ENCODE assay signal across 7 mouse cellular contexts in genomic region chr9:41934848-41935372, GRCm38 (mm10).
DNase-seq lines count a peak whose midpoint lies in the region; ATAC-seq and TF ChIP-seq lines count a peak whose summit lies in the region.

No protein-coding gene starts in this region.

- peak overlapping the region; percentile 68 for H3K4me2 ChIP-seq in lung, embryonic 14.5 days
- peak overlapping the region; percentile 83 for H3K4me2 ChIP-seq in forebrain, embryonic 15.5 days (replicated peaks)
- H3K4me2 ChIP-seq in limb, embryonic 12.5 days, result peak overlapping the region; percentile 64
- H3K4me2 ChIP-seq in stomach, embryonic 14.5 days (replicated peaks; ENCODE audit: low read depth, low read length), result peak overlapping the region; percentile 80

- 19% methylated on average over 10 of the region's 10 CpGs for WGBS in lung, embryonic 14.5 days
- WGBS in forebrain, embryonic 15.5 days, result 13% methylated on average over 10 of the region's 10 CpGs
- WGBS in limb, embryonic 12.5 days, result 14% methylated on average over 10 of the region's 10 CpGs
- WGBS in stomach, embryonic 14.5 days, result 21% methylated on average over 10 of the region's 10 CpGs

- peak overlapping the region; percentile 50 for H3K9ac ChIP-seq in lung, embryonic 14.5 days
- peak overlapping the region; percentile 71 for H3K9ac ChIP-seq in forebrain, embryonic 15.5 days (replicated peaks)
- peak overlapping the region; percentile 65 for H3K9ac ChIP-seq in limb, embryonic 12.5 days (replicated peaks)
- peak overlapping the region; percentile 46; the same call in 1 of the 2 replicates for H3K9ac ChIP-seq in stomach, embryonic 14.5 days (replicated peaks; ENCODE audit: low read depth, low read length)

- TF ChIP-seq CTCF in lung, embryonic 14.5 days (IDR thresholded peaks at IDR 0.05; ENCODE audit: low read depth), result no peak

- H3K36me3 ChIP-seq in lung, embryonic 14.5 days (ENCODE audit: insufficient read depth), result no peaks in the 10 kb centered on the region
- no peaks in the 10 kb centered on the region for H3K36me3 ChIP-seq in forebrain, embryonic 15.5 days
- no peaks in the 10 kb centered on the region for H3K36me3 ChIP-seq in limb, embryonic 12.5 days
- no peaks in the 10 kb centered on the region for H3K36me3 ChIP-seq in stomach, embryonic 14.5 days (ENCODE audit: control insufficient read depth, insufficient read depth, low read length)

- peak overlapping the region; percentile 95 for H3K27ac ChIP-seq in lung, embryonic 14.5 days (ENCODE audit: low read depth)
- H3K27ac ChIP-seq in forebrain, embryonic 15.5 days (replicated peaks), result peak overlapping the region; percentile 99
- H3K27ac ChIP-seq in limb, embryonic 12.5 days, result peak overlapping the region; percentile 100
- H3K27ac ChIP-seq in stomach, embryonic 14.5 days (ENCODE audit: low read length), result peak overlapping the region; percentile 93

- H3K27me3 ChIP-seq in lung, embryonic 14.5 days (ENCODE audit: insufficient read depth, low read length), result no peaks in the 10 kb centered on the region
- H3K27me3 ChIP-seq in forebrain, embryonic 15.5 days, result no peaks in the 10 kb centered on the region
- no peaks in the 10 kb centered on the region for H3K27me3 ChIP-seq in limb, embryonic 12.5 days
- no peaks in the 10 kb centered on the region for H3K27me3 ChIP-seq in stomach, embryonic 14.5 days (ENCODE audit: control insufficient read depth, insufficient read depth, low read length)

- H3K4me1 ChIP-seq in lung, embryonic 14.5 days (ENCODE audit: insufficient read depth), result peaks cover 25% of the 10 kb centered on the region
- peaks cover 54% of the 10 kb centered on the region for H3K4me1 ChIP-seq in forebrain, embryonic 15.5 days
- H3K4me1 ChIP-seq in limb, embryonic 12.5 days (replicated peaks), result peaks cover 65% of the 10 kb centered on the region
- peaks cover 37% of the 10 kb centered on the region for H3K4me1 ChIP-seq in stomach, embryonic 14.5 days (ENCODE audit: control insufficient read depth, insufficient read depth, low read length)

- no peak for DNase-seq in lung, embryonic 14.5 days
- DNase-seq in lung, postnatal 36 days, result no peak
- no peak for DNase-seq in gastrocnemius, postnatal 10 days

- ATAC-seq in lung, embryonic 14.5 days (ENCODE audit: insufficient read depth), result no peak
- no peak for ATAC-seq in forebrain, embryonic 15.5 days (replicated peaks)
- ATAC-seq in limb, embryonic 12.5 days (ENCODE audit: insufficient number of reproducible peaks, insufficient read depth, low FRiP score, low TSS enrichment, low read depth), result no peak
- ATAC-seq in stomach, embryonic 14.5 days (ENCODE audit: insufficient number of reproducible peaks, insufficient read depth, low FRiP score, low read depth), result no peak
- ATAC-seq in megakaryocyte, adult 5-6 weeks (ENCODE audit: poor library complexity, severe bottlenecking), result no peak

- H3K4me3 ChIP-seq in lung, embryonic 14.5 days (ENCODE audit: low read depth, low read length), result peak overlapping the region; percentile 20; the same call in 1 of the 2 replicates
- H3K4me3 ChIP-seq in forebrain, embryonic 15.5 days, result peak overlapping the region; percentile 42
- H3K4me3 ChIP-seq in limb, embryonic 12.5 days (replicated peaks), result peak overlapping the region; percentile 19
- H3K4me3 ChIP-seq in stomach, embryonic 14.5 days (ENCODE audit: low read depth, low read length), result peak overlapping the region; percentile 28; the same call in 1 of the 2 replicates

- H3K9me3 ChIP-seq in lung, embryonic 14.5 days (ENCODE audit: low read depth, low read length), result no peaks in the 10 kb centered on the region
- H3K9me3 ChIP-seq in forebrain, embryonic 15.5 days, result no peaks in the 10 kb centered on the region
- H3K9me3 ChIP-seq in limb, embryonic 12.5 days, result no peaks in the 10 kb centered on the region
- no peaks in the 10 kb centered on the region for H3K9me3 ChIP-seq in stomach, embryonic 14.5 days (ENCODE audit: control insufficient read depth, low read depth, low read length)
